Mouse (Mus musculus): ENCODE data around the gene Ambra1. TPM values are rescaled to one million over a fixed set of nuclear protein-coding genes. Genes with fewer than 3 reads are reported as not detected.

Gene Ambra1
- polyA plus RNA-seq (2012; rRNA removed) = 29.1 and 32.4 TPM in 2 replicates

DNA sequence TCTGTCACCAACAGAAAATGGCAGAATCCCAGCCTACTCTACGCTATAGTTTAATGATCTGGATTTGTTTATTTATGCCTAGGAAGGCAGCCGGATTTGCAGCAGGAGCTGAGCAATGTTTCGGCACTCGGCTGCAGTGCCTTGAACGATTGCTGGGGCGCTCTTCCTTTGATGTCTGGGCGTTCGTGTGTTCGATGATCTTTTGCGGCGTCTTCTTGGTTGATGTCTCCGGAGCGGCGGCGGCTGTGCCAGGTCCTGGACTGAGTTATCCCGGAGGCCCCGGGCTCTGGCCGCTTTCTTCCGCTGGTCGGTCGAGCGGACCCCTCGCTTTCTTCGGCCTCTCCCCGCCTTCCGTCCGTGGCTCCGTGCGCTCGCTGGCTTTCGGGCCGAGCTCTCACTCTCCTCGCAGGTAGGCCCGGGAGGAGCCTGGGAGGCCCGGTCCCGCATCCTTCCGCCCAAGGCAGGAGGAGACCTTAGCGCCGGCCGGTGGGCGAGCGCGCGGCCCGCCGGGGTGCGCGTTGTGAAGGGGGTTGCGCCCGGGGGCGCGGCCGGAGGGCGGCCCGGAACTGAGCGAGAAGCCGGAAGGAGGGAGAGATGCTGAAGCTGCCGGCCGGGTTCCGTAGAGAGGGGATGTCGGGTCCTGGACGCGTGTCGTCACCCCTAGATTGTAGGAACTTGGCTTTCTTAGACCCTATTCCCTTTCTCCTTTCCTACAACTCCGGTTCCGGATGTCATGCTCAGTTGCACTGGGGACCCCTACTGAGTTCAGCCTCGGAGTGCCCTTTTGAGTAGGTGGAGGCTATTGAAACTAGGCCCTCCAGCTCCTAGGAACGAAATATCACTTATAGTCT is at the start of gene Ambra1:
TSS of gene Ambra1 (plus strand) at position 164 of the 851 bp plus-strand sequence.

DNA sequence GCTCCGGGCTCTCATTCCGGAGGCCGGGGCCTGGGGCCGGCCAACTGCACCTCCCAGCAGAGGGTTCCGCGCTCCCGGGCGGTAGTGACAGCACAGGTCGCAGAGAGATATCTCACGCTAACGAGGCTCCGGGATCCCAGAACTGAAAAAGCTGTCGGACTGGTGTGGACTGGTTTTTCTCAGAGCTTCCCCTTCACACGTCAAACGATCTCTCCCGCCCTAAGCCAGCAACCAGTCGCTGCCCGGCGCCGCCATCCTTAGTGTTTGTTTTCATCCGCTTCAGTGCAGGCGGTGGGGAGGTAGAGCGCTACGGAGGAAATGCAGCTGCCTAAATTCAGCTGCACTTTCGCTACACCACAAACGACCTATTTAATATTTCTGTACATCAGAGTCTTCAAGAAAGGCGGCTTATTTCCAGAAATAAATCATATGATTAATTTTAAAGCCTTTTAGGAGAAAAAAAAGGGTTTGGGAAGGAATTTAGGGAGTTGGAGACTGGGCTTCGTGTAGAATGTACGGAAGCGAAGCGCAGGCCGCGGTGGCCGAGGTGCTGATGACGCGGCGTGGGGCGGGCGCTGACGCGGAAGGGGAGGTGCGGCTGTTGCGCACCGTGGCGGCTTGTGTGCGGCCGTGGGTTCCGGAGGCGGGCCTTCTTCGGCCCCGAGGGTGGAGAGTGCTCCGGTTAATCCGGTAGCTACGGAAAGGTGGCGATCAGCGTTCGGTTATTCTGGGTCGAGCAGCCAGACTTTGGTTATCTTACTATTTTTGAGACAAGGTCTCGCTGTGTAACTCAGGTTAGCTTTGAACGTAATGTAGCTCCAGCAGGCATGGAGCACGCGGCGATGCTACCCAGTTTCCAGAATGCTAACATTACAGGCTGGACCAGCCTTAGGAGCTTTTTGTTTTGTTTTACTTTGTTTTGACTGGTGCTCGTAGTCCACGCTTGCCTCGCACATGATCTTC is 19.4 kb upstream of the Ambra1 start, which contains the start of the genes Atg13 and Harbi1:
TSS of gene Atg13 (minus strand) at position 305 of the 963 bp plus-strand sequence.
TSS of gene Harbi1 (plus strand) at position 581 of the 963 bp plus-strand sequence.

DNA sequence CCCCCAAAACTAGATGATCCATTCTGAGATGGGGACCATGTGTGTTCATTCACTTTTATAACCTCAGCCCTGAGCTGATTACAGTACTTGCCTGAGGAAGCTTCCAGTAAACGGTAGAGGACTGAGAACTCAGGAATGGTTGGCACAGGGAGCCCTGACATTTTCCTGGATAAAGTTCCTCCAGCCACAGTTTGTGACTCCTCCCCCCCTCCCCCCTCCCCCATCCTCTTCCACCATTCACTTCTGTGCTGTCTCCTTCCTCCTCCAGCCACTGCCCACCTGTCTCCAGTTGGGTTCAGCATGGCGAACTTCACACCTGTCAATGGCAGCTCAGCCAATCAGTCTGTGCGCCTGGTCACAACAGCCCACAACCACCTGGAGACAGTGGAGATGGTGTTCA is 197.0 kb downstream of the Ambra1 start, which contains the start of gene Chrm4:
TSS of gene Chrm4 (plus strand) at position 301 of the 400 bp plus-strand sequence.

DNA sequence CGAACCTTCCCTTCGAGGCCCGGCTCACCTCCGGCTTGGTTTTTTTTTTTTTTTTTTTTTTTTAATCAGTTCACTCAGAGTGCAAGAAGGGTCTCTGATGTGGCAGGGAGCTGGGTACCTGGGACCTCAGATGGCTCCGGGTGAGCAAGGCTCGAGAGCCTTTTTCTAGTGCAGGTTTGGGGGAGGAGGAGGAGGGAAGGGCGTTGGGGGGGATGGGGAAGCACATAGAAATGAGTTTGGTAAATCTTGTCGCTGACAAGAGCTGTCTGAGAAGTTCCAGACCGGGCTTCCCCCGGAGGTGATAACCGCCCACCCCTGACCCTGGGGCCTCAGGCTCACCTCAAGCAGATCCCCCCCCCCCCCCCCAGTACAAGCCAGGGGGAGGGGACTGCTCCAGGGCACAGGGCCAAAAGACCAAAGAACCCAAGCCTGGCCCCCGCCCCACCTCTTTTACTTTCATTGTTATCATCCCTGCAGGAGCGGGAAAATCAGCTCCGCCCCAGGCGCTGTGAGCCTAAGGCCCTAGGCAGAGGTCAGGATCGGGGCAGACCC is 202.3 kb downstream of the Ambra1 start, which contains the start of gene Mdk:
TSS of gene Mdk (minus strand) at position 138 of the 552 bp plus-strand sequence.

DNA sequence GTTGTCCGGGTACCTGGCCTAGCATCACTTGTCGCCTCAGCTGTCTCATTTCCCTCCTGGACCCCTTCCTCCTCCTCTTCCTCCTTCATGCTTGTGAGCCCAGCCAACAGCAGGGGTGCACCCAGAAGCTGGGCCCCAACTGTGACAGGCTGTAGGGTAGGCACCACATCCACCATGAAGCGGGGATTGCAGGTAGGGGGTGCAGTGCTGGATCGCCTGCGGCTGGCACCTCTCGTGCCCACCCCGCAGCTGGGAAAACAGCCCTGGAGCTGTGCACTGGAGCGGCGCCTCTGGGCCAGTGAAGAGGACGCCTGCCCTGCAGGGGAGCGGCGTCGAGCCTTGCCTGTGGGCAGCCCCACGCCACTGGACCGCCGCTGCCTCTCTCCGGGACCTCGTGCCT is 215.5 kb downstream of the Ambra1 start, which contains the start of gene Gm9821:
TSS of gene Gm9821 (plus strand) at position 221 of the 400 bp plus-strand sequence.

Other genes with a start within 250 kb of the Ambra1 start
- 92.3 and 113 TPM in 2 replicates for gene Ckap5, start 203.4 kb upstream of the Ambra1 start, polyA plus RNA-seq (2012; rRNA removed)
- 0.12 and 0.64 TPM in 2 replicates for gene F2, start 93.7 kb upstream of the Ambra1 start, polyA plus RNA-seq (2012; rRNA removed)
- gene Zfp408, start 80.3 kb upstream of the Ambra1 start, polyA plus RNA-seq (2012; rRNA removed) = 30.2 and 30.3 TPM in 2 replicates
- 74.7 and 85.3 TPM in 2 replicates for gene Arhgap1, start 80.3 kb upstream of the Ambra1 start, polyA plus RNA-seq (2012; rRNA removed)
- gene Atg13, start 19.6 kb upstream of the Ambra1 start, polyA plus RNA-seq (2012; rRNA removed) = 52.7 and 58.6 TPM in 2 replicates
- gene Harbi1, start 19.3 kb upstream of the Ambra1 start, polyA plus RNA-seq (2012; rRNA removed) = 7.6 and 7.8 TPM in 2 replicates
- 1.4 TPM in 2 replicates for gene Chrm4, start 197.1 kb downstream of the Ambra1 start, polyA plus RNA-seq (2012; rRNA removed)
- 347 and 487 TPM in 2 replicates for gene Mdk, start 202.2 kb downstream of the Ambra1 start, polyA plus RNA-seq (2012; rRNA removed)
- not detected in 2 replicates for gene Gm9821, start 215.6 kb downstream of the Ambra1 start, polyA plus RNA-seq (2012; rRNA removed)
- gene Dgkz, start 245.7 kb downstream of the Ambra1 start, polyA plus RNA-seq (2012; rRNA removed) = 96.8 and 104 TPM in 2 replicates